Mouse (Mus musculus): Measurements from ENCODE around the gene Serpinb9f. TPM values are rescaled to one million over a fixed set of nuclear protein-coding genes. Genes with fewer than 3 reads are reported as not detected.
"Not testable (repeated sequence)": the region's sequence is repeated elsewhere in the genome, so short reads cannot be mapped to it uniquely, and the experiment has no call there.

The Serpinb9f gene
- total RNA-seq (2021): not detected

GRCm38 (mm10) chr13:33323777-33324176, at the start of gene Serpinb9f:
Gene Serpinb9f, plus strand, starts transcription at chr13:33324077.
- DNase-seq (ENCODE audit: low spot score); intact Hi-C loops (cut with DNase I): not testable (repeated sequence)

- DNase-seq (ENCODE audit: low spot score); intact Hi-C loops (cut with DNase I): not testable (repeated sequence)
Measured at GRCm38 (mm10) chr13:33308631-33309030, 15.2 kb upstream of the Serpinb9f start.

GRCm38 (mm10) chr13:33356666-33357065, 32.8 kb downstream of the Serpinb9f start:
- DNase-seq (ENCODE audit: low spot score); intact Hi-C loops (cut with DNase I): not testable (repeated sequence)

Other genes with a start within 250 kb of the Serpinb9f start
- not detected for gene Serpinb1b, start 245.5 kb upstream of the Serpinb9f start, total RNA-seq (2021)
- gene Serpinb9c, start 164.3 kb upstream of the Serpinb9f start, total RNA-seq (2021): not detected
- not detected for gene Serpinb9d, start 131.1 kb upstream of the Serpinb9f start, total RNA-seq (2021)
- gene Serpinb9e, start 74.5 kb upstream of the Serpinb9f start, total RNA-seq (2021): not detected
- gene Gm11397, start 71.7 kb downstream of the Serpinb9f start, total RNA-seq (2021): not detected
- gene Serpinb9g, start 160.7 kb downstream of the Serpinb9f start, total RNA-seq (2021): not detected

All from heart, postnatal 25 days (tissue).